Mouse (Mus musculus) forebrain, postnatal 0 days (tissue): ENCODE results near the gene Ddr1. TPM values are rescaled to one million over a fixed set of nuclear protein-coding genes. Genes with fewer than 3 reads are reported as not detected.
"Not testable (repeated sequence)": the region's sequence is repeated elsewhere in the genome, so short reads cannot be mapped to it uniquely, and the experiment has no call there.

ENCODE experiments used
- ATAC-seq: fragments of 200-750 bp; cut with Nextera tagmentation; 2 replicates; pipeline ENCODE4 v1.8.0; 2017; ENCODE audit warnings: mild to moderate bottlenecking, moderate library complexity
- DNase-seq: peaks from one replicate; pipeline ENCODE4 v3.0.0-alpha.2; 2015
- H3K27ac ChIP-seq: fragments of 300-500 bp; sonication (generic); 2 replicates; pipeline ENCODE4 v1.5.1; 2014; ENCODE audit warnings: low read depth, mild to moderate bottlenecking, antibody characterized with exemption, low read length, moderate library complexity, mixed read lengths
- H3K27me3 ChIP-seq: fragments of 300-500 bp; sonication (generic); 2 replicates; pipeline ENCODE4 v1.6.1; 2014; ENCODE audit warnings: mild to moderate bottlenecking, low read length, mixed read lengths; ENCODE audit not compliant: insufficient read depth
- H3K36me3 ChIP-seq: fragments of 300-500 bp; sonication (generic); 2 replicates; pipeline ENCODE4 v1.6.1; 2014; ENCODE audit warnings: mild to moderate bottlenecking, moderate library complexity; ENCODE audit not compliant: insufficient read depth
- H3K4me1 ChIP-seq: fragments of 300-500 bp; sonication (generic); 2 replicates; pipeline ENCODE4 v1.6.1; 2014; ENCODE audit warnings: antibody characterized with exemption; ENCODE audit not compliant: insufficient read depth
- H3K4me2 ChIP-seq: fragments of 300-500 bp; sonication (generic); 2 replicates; pipeline ENCODE4 v1.6.1; 2014; ENCODE audit warnings: low read depth, mild to moderate bottlenecking, moderate library complexity
- H3K4me3 ChIP-seq: fragments of 300-500 bp; sonication (generic); 2 replicates; pipeline ENCODE4 v1.5.1; 2014; ENCODE audit warnings: low read depth, low read length, mixed read lengths
- H3K9ac ChIP-seq: fragments of 300-500 bp; sonication (generic); 2 replicates; pipeline ENCODE4 v1.6.1; 2014; ENCODE audit warnings: mild to moderate bottlenecking
- H3K9me3 ChIP-seq: fragments of 300-500 bp; sonication (generic); 2 replicates; pipeline ENCODE4 v1.6.1; 2016; ENCODE audit warnings: low read length
- CTCF ChIP-seq: sonication (generic); IDR thresholded peaks from 2 replicates; pipeline ENCODE4 v1.5.1; 2016; ENCODE audit warnings: antibody characterized with exemption, control low read depth, low read depth
- WGBS: fragments of 180-500 bp; shearing (Covaris S2); extraction: QIAGEN DNeasy Blood & Tissue Kit; methylation state at CpG from one replicate; pipeline ENCODE4 v1.1.7; 2014; 5-methylcytosine and 5-hydroxymethylcytosine counted together
- polyA plus RNA-seq: library from polyadenylated mRNA; unstranded; fragments of >200 nt; fragmentation: Nextera tagmentation; extraction: Ambion mirVana; gene quantifications from 2 replicates; pipeline ENCODE4 v1.2.1, GENCODE M21; 2015
- total RNA-seq: library from RNA; depleted of rRNA; stranded (reverse); fragments of >200 nt; gene quantifications from 2 replicates; pipeline ENCODE4 v1.2.3, GENCODE M21; 2014

Ddr1 gene
- total and polyA plus RNA-seq, 2 experiments from 2014 or later = 51.2 to 59.8 TPM

GRCm38 (mm10) chr17:35740276-35740880 lies 36.0 kb upstream of the Ddr1 start:
- H3K27me3 ChIP-seq = no peaks in the 10 kb centered on the region
- no peak for ATAC-seq
- H3K4me1 ChIP-seq = no peaks in the 10 kb centered on the region
- no peaks in the 10 kb centered on the region for H3K9me3 ChIP-seq
- H3K36me3 ChIP-seq = no peaks in the 10 kb centered on the region
- no peak overlapping the region for H3K9ac ChIP-seq
- no peak for DNase-seq
- no peak overlapping the region for H3K4me3 ChIP-seq
- no peak for TF ChIP-seq CTCF
- WGBS = 82% methylated on average over 5 of the region's 5 CpGs
- no peak overlapping the region for H3K4me2 ChIP-seq
- H3K27ac ChIP-seq = no peak overlapping the region

DNA sequence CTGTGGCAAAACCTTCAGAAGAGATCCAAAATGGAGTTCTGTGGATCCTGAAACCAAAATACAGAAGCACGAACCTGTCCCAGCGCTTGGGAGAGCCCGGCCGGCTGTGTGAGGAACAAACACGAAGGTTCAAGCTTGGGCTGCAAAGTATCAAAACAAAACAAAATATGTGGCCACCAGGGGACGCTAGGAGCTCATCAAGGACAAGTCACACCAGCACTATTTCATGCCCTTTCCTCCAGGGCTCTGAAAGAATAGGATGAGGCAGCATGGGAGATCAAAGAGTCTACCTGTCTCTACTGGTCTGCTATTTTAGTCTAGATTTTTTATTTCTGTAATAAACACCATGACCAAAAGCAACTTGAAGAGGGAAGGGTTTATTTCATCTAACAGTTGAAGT lies 35.3 kb upstream of the Ddr1 start:
- H3K4me2 ChIP-seq = no peak overlapping the region
- ATAC-seq = peak; percentile 48
- DNase-seq = peak; percentile 75
- no peak overlapping the region for H3K9ac ChIP-seq
- H3K4me3 ChIP-seq = no peak overlapping the region
- WGBS = 11% methylated on average over 6 of the region's 6 CpGs
- H3K27me3 ChIP-seq = no peaks in the 10 kb centered on the region
- peak; percentile 82 for TF ChIP-seq CTCF
- no peak overlapping the region for H3K27ac ChIP-seq
- no peaks in the 10 kb centered on the region for H3K36me3 ChIP-seq
- H3K4me1 ChIP-seq = no peaks in the 10 kb centered on the region
- H3K9me3 ChIP-seq = no peaks in the 10 kb centered on the region

DNA sequence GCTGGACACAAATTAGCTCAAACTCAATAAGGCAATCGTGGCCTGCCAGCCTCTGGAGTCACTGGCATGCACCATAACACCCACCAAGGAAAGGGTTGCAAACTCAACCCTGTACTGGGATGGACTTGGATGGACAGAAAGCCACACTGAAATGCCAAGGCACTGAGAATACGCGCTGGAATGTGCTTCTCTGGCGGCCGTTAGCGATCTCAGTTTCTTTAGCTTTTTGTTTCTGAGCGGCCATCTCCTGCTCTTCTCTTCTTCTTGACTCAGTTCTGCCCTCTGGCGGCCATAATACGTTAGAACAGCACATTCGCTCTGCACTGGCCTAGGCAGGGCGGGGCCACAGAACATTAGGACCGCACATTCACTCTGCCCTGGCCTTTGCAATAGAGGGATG lies 33.3 kb upstream of the Ddr1 start:
- TF ChIP-seq CTCF = peak; percentile 86
- Histone ChIP-seq H3K4me2 (peak overlapping the region; percentile 10; the same call in 1 of the 2 replicates), H3K27me3 (no peaks in the 10 kb centered on the region), H3K9me3 (no peaks in the 10 kb centered on the region), H3K4me1 (no peaks in the 10 kb centered on the region), H3K4me3 (no peak overlapping the region), H3K9ac (no peak overlapping the region), H3K36me3 (no peaks in the 10 kb centered on the region), H3K27ac (no peak overlapping the region)
- DNase-seq (peak; percentile 85), ATAC-seq (peak; percentile 86)
- WGBS = 8% methylated on average over 12 of the region's 12 CpGs

DNA sequence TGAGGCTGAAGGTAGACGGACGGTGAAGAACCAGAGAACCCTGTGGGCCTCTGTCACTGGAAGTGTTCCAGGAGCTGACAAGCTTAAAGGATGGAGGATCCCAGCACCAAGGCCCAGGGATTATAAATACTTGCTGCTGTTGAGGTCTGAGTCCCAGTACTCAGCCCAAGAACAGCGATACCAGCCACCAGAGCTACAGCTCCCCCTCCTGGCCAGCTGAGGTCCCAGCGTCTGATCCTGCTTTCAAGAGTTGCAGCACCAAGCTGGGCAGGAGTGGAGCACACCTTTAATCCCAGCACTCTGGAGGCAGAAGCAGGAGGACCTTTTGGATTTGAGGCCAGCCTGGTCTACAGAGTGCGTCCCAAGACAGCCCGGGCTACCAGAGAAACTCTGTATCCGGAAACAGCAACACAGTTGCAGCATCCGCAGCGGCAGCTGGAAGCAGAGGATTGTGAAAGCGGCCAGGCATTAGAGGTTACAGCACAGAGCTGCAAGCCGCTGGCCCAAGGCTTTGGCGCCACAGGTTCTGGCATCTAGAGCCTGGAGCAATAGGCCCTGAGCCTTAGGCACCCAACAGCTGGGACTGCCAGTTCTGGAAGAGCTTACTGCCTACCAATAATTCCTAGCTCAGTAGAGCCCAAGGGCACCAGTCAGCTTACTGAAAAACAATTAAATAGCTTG lies 32.0 kb upstream of the Ddr1 start:
- ATAC-seq = no peak

DNA sequence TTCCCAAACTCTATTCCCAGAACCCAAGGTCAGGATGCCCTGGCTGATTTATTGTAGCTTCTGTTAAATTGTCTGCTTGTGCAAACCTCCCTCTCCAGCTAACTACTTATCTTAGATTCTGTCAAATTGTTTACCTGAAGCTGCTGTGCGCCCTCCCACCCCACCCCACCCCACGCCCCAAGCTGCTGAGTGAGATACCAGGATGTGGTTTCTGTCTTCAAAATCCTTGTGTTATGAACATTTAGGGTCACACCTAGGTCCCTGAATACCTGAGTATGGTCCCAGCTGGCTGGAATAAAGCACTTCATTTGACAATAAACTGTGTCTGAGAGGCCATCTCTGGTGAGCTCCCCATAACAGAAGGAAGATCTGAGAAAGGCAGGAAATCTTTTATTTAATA lies 30.1 kb upstream of the Ddr1 start:
- DNase-seq (no peak), ATAC-seq (no peak)
- H3K9ac ChIP-seq = no peak overlapping the region
- H3K27me3 ChIP-seq = no peaks in the 10 kb centered on the region
- no peak overlapping the region for H3K4me3 ChIP-seq
- no peaks in the 10 kb centered on the region for H3K9me3 ChIP-seq
- WGBS = 92% methylated on average over 2 of the region's 2 CpGs
- no peaks in the 10 kb centered on the region for H3K36me3 ChIP-seq
- no peaks in the 10 kb centered on the region for H3K4me1 ChIP-seq
- TF ChIP-seq CTCF = no peak
- H3K4me2 ChIP-seq = no peak overlapping the region
- no peak overlapping the region for H3K27ac ChIP-seq

More for the DNA sequence above, 32.0 kb upstream of the Ddr1 start:
- H3K27ac ChIP-seq = no peak overlapping the region
- no peak overlapping the region for H3K4me2 ChIP-seq
- DNase-seq = peak; percentile 57
- no peak overlapping the region for H3K4me3 ChIP-seq
- WGBS = 42% methylated on average over 12 of the region's 12 CpGs
- no peak overlapping the region for H3K9ac ChIP-seq
- H3K4me1 ChIP-seq = no peaks in the 10 kb centered on the region
- no peaks in the 10 kb centered on the region for H3K27me3 ChIP-seq
- no peaks in the 10 kb centered on the region for H3K36me3 ChIP-seq
- H3K9me3 ChIP-seq = no peaks in the 10 kb centered on the region
- peak; percentile 72 for TF ChIP-seq CTCF

- no peak overlapping the region for H3K4me3 ChIP-seq
- no peak overlapping the region for H3K9ac ChIP-seq
- 95% methylated on average over 2 of the region's 2 CpGs for WGBS
- DNase-seq (no peak), ATAC-seq (no peak)
- no peak overlapping the region for H3K27ac ChIP-seq
- no peaks in the 10 kb centered on the region for H3K36me3 ChIP-seq
- no peaks in the 10 kb centered on the region for H3K27me3 ChIP-seq
- TF ChIP-seq CTCF = no peak
- no peaks in the 10 kb centered on the region for H3K9me3 ChIP-seq
- H3K4me2 ChIP-seq = no peak overlapping the region
- no peaks in the 10 kb centered on the region for H3K4me1 ChIP-seq
Observed at GRCm38 (mm10) chr17:35733398-35733797, 29.0 kb upstream of the Ddr1 start.

DNA sequence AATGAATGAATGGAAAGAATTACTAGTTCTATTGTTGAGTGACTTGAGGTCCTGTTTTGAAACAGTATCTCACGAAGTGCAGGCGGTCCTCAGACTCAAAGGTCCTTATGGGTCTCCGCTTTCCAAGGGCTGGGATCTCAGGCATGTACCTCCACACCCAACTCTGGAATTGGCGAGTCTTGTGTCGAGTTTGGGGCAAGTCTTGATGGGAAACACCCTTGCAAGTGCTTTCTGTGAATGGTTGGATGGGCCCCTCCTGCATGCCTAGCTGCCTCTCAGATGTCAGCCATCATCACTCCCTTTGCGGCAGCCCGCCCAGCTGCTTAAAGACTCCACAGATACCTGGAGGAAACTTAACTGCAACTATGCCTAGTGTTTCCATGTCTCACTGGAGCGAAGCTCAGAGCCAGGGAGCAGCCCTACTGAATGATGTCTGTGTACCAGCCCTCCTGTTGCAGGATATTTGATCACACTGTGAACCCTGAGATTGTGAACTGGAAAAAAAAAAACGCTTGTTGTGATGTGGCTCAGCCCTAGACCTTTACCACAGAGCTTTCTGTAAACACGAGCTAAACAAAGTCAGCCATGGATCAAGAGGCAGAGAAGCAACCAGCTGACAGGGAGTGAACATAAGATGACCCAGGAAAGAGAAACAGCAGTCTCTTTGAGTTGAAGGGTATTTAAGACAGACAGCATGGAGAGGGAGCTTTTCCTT lies 27.2 kb upstream of the Ddr1 start:
- Histone ChIP-seq H3K4me3 (no peak overlapping the region), H3K27me3 (no peaks in the 10 kb centered on the region), H3K36me3 (no peaks in the 10 kb centered on the region), H3K4me1 (no peaks in the 10 kb centered on the region), H3K27ac (no peak overlapping the region), H3K9me3 (no peaks in the 10 kb centered on the region), H3K4me2 (no peak overlapping the region), H3K9ac (no peak overlapping the region)
- no peak for TF ChIP-seq CTCF
- WGBS = 72% methylated on average over 10 of the region's 10 CpGs
- no peak for ATAC-seq
- no peak for DNase-seq

- H3K9ac ChIP-seq, H3K27ac ChIP-seq, DNase-seq, H3K27me3 ChIP-seq, H3K4me3 ChIP-seq, ATAC-seq, H3K9me3 ChIP-seq, H3K4me2 ChIP-seq, H3K36me3 ChIP-seq, H3K4me1 ChIP-seq: not testable (repeated sequence)
- 76% methylated on average over 3 of the region's 3 CpGs for WGBS
Observed at GRCm38 (mm10) chr17:35730112-35730511, 25.7 kb upstream of the Ddr1 start.
